Mouse (Mus musculus): ENCODE data around the gene Otop1. TPM values are rescaled to one million over a fixed set of nuclear protein-coding genes. Genes with fewer than 3 reads are reported as not detected.

Gene Otop1
- polyA plus RNA-seq, 1 experiment = 0.21 TPM

DNA sequence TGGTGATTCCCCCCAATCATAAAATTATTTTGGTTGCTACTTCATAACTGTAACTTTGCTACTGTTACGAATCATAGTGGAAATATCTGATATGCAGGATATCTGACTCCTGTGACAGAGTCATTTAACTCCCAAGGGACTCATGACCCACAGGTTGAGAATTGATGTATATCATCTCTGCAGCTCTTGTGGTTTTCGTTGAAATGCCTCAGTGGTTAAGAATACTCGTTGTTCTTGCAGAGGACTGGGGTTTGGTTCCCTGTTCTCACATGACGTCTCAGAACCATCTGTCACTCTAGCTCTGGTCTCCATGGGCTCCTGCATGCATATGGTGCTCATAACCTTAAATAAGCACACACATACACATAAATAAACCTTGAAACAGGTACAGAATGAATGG lies 57.6 kb downstream of the Otop1 start:
- Histone ChIP-seq H3K27me3 (replicated peaks) (peaks cover 4% of the 10 kb centered on the region), H3K4me3 (replicated peaks) (no peak overlapping the region), H3K9me3 (peaks cover 7% of the 10 kb centered on the region), H3K4me1 (no peaks in the 10 kb centered on the region), H3K36me3 (replicated peaks; ENCODE audit: low read length) (no peaks in the 10 kb centered on the region)
- no peak for TF ChIP-seq FLI1 (IDR thresholded peaks at IDR 0.05; ENCODE audit: low read length)

DNA sequence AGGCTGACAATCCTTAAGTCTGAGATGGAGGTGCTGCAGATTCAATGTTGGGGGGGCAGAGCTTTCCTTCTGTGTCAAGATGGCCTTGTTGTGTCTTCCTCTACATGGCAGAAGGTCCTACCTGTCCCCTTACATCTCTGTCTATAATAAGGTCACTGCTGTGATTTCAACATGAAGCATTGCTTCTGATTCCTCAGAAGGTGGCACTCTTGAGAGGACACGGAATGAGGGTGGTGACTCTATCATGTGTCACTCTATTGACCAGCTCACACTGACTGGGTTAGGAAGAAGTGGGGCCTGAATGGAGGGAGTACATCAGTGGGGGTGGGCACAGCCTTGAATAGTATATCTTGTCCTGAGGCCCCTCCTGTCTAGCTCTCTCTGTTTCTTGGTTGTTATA lies 58.8 kb downstream of the Otop1 start:
- H3K9me3 ChIP-seq = no peaks in the 10 kb centered on the region
- H3K36me3 ChIP-seq (replicated peaks; ENCODE audit: low read length) = no peaks in the 10 kb centered on the region
- no peaks in the 10 kb centered on the region for H3K4me1 ChIP-seq
- H3K27me3 ChIP-seq (replicated peaks) = peaks cover 4% of the 10 kb centered on the region
- no peak overlapping the region for H3K4me3 ChIP-seq (replicated peaks)
- TF ChIP-seq GATA1 (IDR thresholded peaks at IDR 0.05; ENCODE audit: borderline replicate concordance, low read length) (no peak), FLI1 (IDR thresholded peaks at IDR 0.05; ENCODE audit: low read length) (no peak)

DNA sequence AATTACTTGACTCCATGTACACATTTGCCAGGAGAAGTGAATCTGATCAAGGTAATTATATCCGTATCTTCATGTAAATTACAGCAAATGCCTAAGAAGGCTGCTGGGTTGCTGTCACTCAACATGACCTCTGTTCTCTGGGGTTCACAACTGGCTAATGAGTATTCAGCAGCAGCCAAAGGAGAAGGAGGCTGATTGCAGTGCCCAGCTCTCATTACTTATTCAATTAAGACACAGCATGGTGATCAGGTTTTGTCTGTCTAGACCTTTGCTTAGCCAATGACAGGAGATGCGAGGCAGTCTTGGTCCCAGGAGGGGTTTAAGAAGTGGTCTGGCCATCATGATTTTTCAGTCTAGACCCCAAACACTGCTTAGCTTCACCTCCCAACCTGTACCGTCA lies 67.3 kb downstream of the Otop1 start:
- TF ChIP-seq GATA1 (IDR thresholded peaks at IDR 0.05; ENCODE audit: borderline replicate concordance, low read length) = no peak
- TF ChIP-seq FLI1 (IDR thresholded peaks at IDR 0.05; ENCODE audit: low read length) = no peak
- Histone ChIP-seq H3K4me3 (replicated peaks) (no peak overlapping the region), H3K4me1 (no peaks in the 10 kb centered on the region), H3K9me3 (no peaks in the 10 kb centered on the region), H3K36me3 (replicated peaks; ENCODE audit: low read length) (no peaks in the 10 kb centered on the region), H3K27me3 (replicated peaks) (peaks cover 6% of the 10 kb centered on the region)

DNA sequence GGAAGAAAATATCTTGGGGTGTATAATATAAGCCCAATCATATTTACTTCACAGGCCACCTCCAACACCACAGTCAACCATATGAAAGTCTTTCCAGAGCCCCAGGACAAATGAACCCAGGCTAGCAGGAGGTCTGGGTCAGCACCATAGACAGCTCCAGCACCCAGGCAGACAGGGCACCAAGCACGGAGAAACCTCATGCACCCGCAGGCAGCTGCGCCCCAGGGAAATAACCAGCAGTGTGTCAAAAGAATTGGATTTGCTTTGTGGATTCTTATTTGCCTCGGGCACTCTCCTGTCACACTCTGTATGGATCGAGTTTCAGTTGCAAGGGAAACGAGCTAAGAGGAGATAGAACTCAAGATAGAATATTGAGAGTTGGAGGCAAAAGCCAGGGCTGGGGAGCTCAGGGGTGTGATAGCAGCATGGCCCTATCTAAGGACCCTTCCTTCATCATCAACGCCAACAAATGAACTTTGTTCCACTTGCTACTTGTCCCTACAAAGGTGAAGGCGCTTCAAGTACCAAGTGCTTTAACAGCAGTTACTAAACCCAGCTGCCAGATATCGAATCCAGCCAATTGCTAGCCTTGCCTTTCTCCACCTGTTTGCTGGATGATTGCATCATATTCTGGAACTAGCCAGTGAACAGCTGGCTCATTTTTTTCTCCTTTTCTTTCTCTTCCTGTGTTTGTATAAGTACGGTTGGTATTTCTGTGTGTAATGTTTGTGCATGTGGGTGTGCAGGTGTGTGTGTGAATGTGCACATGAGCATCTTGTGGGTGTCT lies 71.1 kb downstream of the Otop1 start:
- Histone ChIP-seq H3K4me3 (replicated peaks) (no peak overlapping the region), H3K36me3 (replicated peaks; ENCODE audit: low read length) (peaks cover 3% of the 10 kb centered on the region), H3K27me3 (replicated peaks) (peaks cover 6% of the 10 kb centered on the region), H3K9me3 (no peaks in the 10 kb centered on the region), H3K4me1 (no peaks in the 10 kb centered on the region)
- TF ChIP-seq FLI1 (IDR thresholded peaks at IDR 0.05; ENCODE audit: low read length) (no peak), GATA1 (IDR thresholded peaks at IDR 0.05; ENCODE audit: borderline replicate concordance, low read length) (no peak)

DNA sequence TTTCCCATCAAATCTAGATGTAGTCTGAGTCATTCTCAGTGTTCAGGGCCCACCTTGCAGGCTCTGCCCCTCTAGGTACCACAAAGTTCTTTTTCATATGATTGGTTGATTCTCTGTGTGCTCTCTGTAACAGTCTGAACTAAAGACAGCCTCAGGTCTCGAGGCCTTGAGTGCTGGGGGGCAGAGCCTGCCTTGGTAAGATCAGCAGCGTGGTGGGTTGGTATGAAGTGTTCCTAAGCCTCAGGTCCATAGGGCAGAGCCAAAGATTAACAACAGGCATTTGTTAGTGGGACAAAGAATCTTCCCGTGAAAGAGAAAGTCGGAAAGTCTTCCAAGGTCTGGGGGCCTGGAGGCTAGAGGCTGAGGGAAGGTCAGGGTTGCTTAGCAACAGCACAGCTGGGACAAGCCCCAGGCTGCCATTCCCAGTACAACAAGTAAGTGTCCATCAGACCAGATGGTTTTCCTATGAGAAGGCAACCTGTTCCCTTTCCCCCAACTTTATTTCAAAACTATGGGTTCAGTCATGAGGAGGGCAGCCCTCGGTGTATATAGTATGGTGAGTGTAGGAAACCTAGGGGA lies 74.7 kb downstream of the Otop1 start:
- H3K4me1 ChIP-seq = no peaks in the 10 kb centered on the region
- peaks cover 3% of the 10 kb centered on the region for H3K36me3 ChIP-seq (replicated peaks; ENCODE audit: low read length)
- no peak overlapping the region for H3K4me3 ChIP-seq (replicated peaks)
- H3K9me3 ChIP-seq = 0 out of 2 replicates have a peak, but pooled peaks cover 6% of the 10 kb centered on the region
- peaks cover 4% of the 10 kb centered on the region for H3K27me3 ChIP-seq (replicated peaks)
- TF ChIP-seq GATA1 (IDR thresholded peaks at IDR 0.05; ENCODE audit: borderline replicate concordance, low read length) = no peak
- no peak for TF ChIP-seq FLI1 (IDR thresholded peaks at IDR 0.05; ENCODE audit: low read length)

Other genes starting within 250 kb of the Otop1 start
- gene Stx18, start 237.2 kb upstream of the Otop1 start, polyA plus RNA-seq (2012; ENCODE audit: insufficient read depth, low replicate concordance) = 10.2 and 30.9 TPM in 2 replicates
- not detected in 2 replicates for gene Nsg1, start 116.1 kb upstream of the Otop1 start, polyA plus RNA-seq (2012; ENCODE audit: insufficient read depth, low replicate concordance)
- 2.6 and 4.1 TPM in 2 replicates for gene Zbtb49, start 55.5 kb upstream of the Otop1 start, polyA plus RNA-seq (2012; ENCODE audit: insufficient read depth, low replicate concordance)
- gene Lyar, start 55.5 kb upstream of the Otop1 start, polyA plus RNA-seq (2012; ENCODE audit: insufficient read depth, low replicate concordance) = 5.5 and 113 TPM in 2 replicates
- 11.3 and 61.4 TPM in 2 replicates for gene Tmem128, start 15.8 kb upstream of the Otop1 start, polyA plus RNA-seq (2012; ENCODE audit: insufficient read depth, low replicate concordance)
- not detected in 2 replicates for gene Drd5, start 43.4 kb downstream of the Otop1 start, polyA plus RNA-seq (2012; ENCODE audit: insufficient read depth, low replicate concordance)
- 0.91 and 1.1 TPM in 2 replicates for gene Slc2a9, start 227.2 kb downstream of the Otop1 start, polyA plus RNA-seq (2012; ENCODE audit: insufficient read depth, low replicate concordance)